ENCODE assay signal across 8 mouse cellular contexts in the genomic region with DNA sequence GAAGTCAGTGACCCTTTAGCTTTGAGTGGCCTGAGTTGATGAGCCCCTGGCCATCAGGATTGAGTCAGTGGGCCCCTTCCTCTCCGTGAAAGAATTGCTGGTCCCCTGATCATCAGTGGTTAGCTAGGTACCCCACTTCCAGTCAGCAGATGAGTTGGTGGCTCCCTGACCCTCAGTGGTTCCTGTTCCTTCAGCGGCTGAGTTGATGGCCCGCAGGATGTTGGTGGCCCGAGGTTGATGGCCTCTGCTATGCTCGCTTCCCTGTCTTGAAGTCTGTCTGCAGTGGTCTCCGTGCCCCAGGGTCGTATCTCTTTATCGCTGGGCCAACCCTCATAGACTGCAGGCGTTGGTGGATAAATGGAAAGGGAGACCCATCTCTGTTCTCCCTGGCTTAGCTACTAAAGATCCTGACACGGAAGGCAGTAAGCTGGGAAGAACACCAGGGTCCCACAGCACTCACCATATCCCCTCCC. TPM values are rescaled to one million over a fixed set of nuclear protein-coding genes. Genes with fewer than 3 reads are reported as not detected.
DNase-seq lines count a peak whose midpoint lies in the region; ATAC-seq lines count a peak whose summit lies in the region.

No protein-coding gene starts in this region.

- H3K9me3 ChIP-seq in lung, embryonic 16.5 days (ENCODE audit: control insufficient read depth, low read length) = no peaks in the 10 kb centered on the region
- no peaks in the 10 kb centered on the region for H3K9me3 ChIP-seq in embryonic facial prominence, embryonic 14.5 days (ENCODE audit: control insufficient read depth, low read length)
- no peaks in the 10 kb centered on the region for H3K9me3 ChIP-seq in hindbrain, embryonic 16.5 days (ENCODE audit: control insufficient read depth, low read length)
- H3K9me3 ChIP-seq in midbrain, embryonic 14.5 days (ENCODE audit: control insufficient read depth, low read length) = no peaks in the 10 kb centered on the region

- DNase-seq in lung, postnatal 36 days = no peak
- no peak for DNase-seq in embryonic facial prominence, embryonic 14.5 days (ENCODE audit: low spot score)
- DNase-seq in midbrain, embryonic 14.5 days = no peak
- DNase-seq in cerebellum, postnatal 14 days = no peak
- no peak for DNase-seq in left cerebral cortex, adult 8-10 months (ENCODE audit: low spot score in 2 of 2)

- ATAC-seq in lung, embryonic 16.5 days (ENCODE audit: low read depth) = no peak
- no peak for ATAC-seq in embryonic facial prominence, embryonic 14.5 days (ENCODE audit: low read depth)
- ATAC-seq in hindbrain, embryonic 16.5 days = no peak
- ATAC-seq in midbrain, embryonic 14.5 days (ENCODE audit: low FRiP score, low TSS enrichment) = peak; percentile 77
- ATAC-seq in monocyte, adult 5-6 weeks (replicated peaks; ENCODE audit: insufficient number of reproducible peaks, low FRiP score, low TSS enrichment, poor library complexity, severe bottlenecking) = no peak; the same call in 1 of the 2 replicates

- no peaks in the 10 kb centered on the region for H3K36me3 ChIP-seq in lung, embryonic 16.5 days (ENCODE audit: control insufficient read depth, insufficient read depth, low read length)
- H3K36me3 ChIP-seq in embryonic facial prominence, embryonic 14.5 days (ENCODE audit: control insufficient read depth, insufficient read depth, low read length) = no peaks in the 10 kb centered on the region
- H3K36me3 ChIP-seq in hindbrain, embryonic 16.5 days (ENCODE audit: control insufficient read depth, insufficient read depth, low read length) = no peaks in the 10 kb centered on the region
- H3K36me3 ChIP-seq in midbrain, embryonic 14.5 days (ENCODE audit: control insufficient read depth, insufficient read depth, low read length) = no peaks in the 10 kb centered on the region

- peak overlapping the region; percentile 56 for H3K4me2 ChIP-seq in lung, embryonic 16.5 days (ENCODE audit: low read depth, low read length)
- peak overlapping the region; percentile 72 for H3K4me2 ChIP-seq in embryonic facial prominence, embryonic 14.5 days (ENCODE audit: low read depth, low read length)
- H3K4me2 ChIP-seq in hindbrain, embryonic 16.5 days (ENCODE audit: low read length) = peak overlapping the region; percentile 80
- peak overlapping the region; percentile 67 for H3K4me2 ChIP-seq in midbrain, embryonic 14.5 days (ENCODE audit: low read length)

- H3K4me3 ChIP-seq in lung, embryonic 16.5 days (ENCODE audit: low read length) = peak overlapping the region; percentile 77
- H3K4me3 ChIP-seq in embryonic facial prominence, embryonic 14.5 days (ENCODE audit: low read depth, low read length) = peak overlapping the region; percentile 72
- peak overlapping the region; percentile 89 for H3K4me3 ChIP-seq in hindbrain, embryonic 16.5 days (ENCODE audit: low read length)
- H3K4me3 ChIP-seq in midbrain, embryonic 14.5 days (replicated peaks; ENCODE audit: low read depth, low read length) = peak overlapping the region; percentile 77

- 2% methylated on average over 10 of the region's 10 CpGs for WGBS in lung, embryonic 16.5 days
- WGBS in embryonic facial prominence, embryonic 14.5 days = 3% methylated on average over 9 of the region's 10 CpGs
- 3% methylated on average over 10 of the region's 10 CpGs for WGBS in hindbrain, embryonic 16.5 days
- WGBS in midbrain, embryonic 14.5 days = 4% methylated on average over 10 of the region's 10 CpGs

- no peaks in the 10 kb centered on the region for H3K27me3 ChIP-seq in lung, embryonic 16.5 days (ENCODE audit: control insufficient read depth, insufficient read depth, low read depth, low read length)
- no peaks in the 10 kb centered on the region for H3K27me3 ChIP-seq in embryonic facial prominence, embryonic 14.5 days (replicated peaks; ENCODE audit: control insufficient read depth, insufficient read depth, low read length)
- H3K27me3 ChIP-seq in hindbrain, embryonic 16.5 days (replicated peaks; ENCODE audit: control insufficient read depth, insufficient read depth, low read length) = no peaks in the 10 kb centered on the region
- no peaks in the 10 kb centered on the region for H3K27me3 ChIP-seq in midbrain, embryonic 14.5 days (ENCODE audit: control insufficient read depth, insufficient read depth, low read length)

- H3K9ac ChIP-seq in lung, embryonic 16.5 days (ENCODE audit: low read length) = peak overlapping the region; percentile 90
- H3K9ac ChIP-seq in embryonic facial prominence, embryonic 14.5 days (ENCODE audit: low read depth, low read length) = peak overlapping the region; percentile 90
- peak overlapping the region; percentile 92 for H3K9ac ChIP-seq in hindbrain, embryonic 16.5 days (ENCODE audit: low read depth, low read length)
- H3K9ac ChIP-seq in midbrain, embryonic 14.5 days (replicated peaks; ENCODE audit: low read length) = peak overlapping the region; percentile 79

- no peak overlapping the region for H3K27ac ChIP-seq in lung, embryonic 16.5 days (ENCODE audit: low read length)
- no peak overlapping the region for H3K27ac ChIP-seq in embryonic facial prominence, embryonic 14.5 days (replicated peaks; ENCODE audit: low read depth, low read length)
- H3K27ac ChIP-seq in hindbrain, embryonic 16.5 days (ENCODE audit: low read depth, low read length) = peak overlapping the region; percentile 54
- H3K27ac ChIP-seq in midbrain, embryonic 14.5 days (replicated peaks; ENCODE audit: low read depth, low read length) = peak overlapping the region; percentile 60; the same call in 1 of the 2 replicates

- H3K4me1 ChIP-seq in lung, embryonic 16.5 days (replicated peaks; ENCODE audit: control insufficient read depth, insufficient read depth, low read length) = 0 out of 2 replicates have a peak, but pooled peaks cover 9% of the 10 kb centered on the region
- H3K4me1 ChIP-seq in embryonic facial prominence, embryonic 14.5 days (ENCODE audit: control insufficient read depth, insufficient read depth, low read length) = peaks cover 13% of the 10 kb centered on the region
- peaks cover 9% of the 10 kb centered on the region; the same call in 1 of the 2 replicates for H3K4me1 ChIP-seq in hindbrain, embryonic 16.5 days (ENCODE audit: control insufficient read depth, insufficient read depth, low read depth, low read length)
- H3K4me1 ChIP-seq in midbrain, embryonic 14.5 days (ENCODE audit: control insufficient read depth, insufficient read depth, low read length) = no peaks in the 10 kb centered on the region

RNA-seq across cellular contexts. Expression of gene Bbs12, which starts 0.4 kb away (rescaled TPM):
- 6.9 and 7.2 TPM in 2 replicates for polyA plus RNA-seq in lung, embryonic 16.5 days (2015; fragmentation: Nextera tagmentation; extraction: Ambion mirVana)
- polyA plus RNA-seq in embryonic facial prominence, embryonic 14.5 days (2014; fragmentation: Nextera tagmentation; extraction: Ambion mirVana) = 7.0 and 9.4 TPM in 2 replicates
- 5.1 and 5.2 TPM in 2 replicates for polyA plus RNA-seq in hindbrain, embryonic 16.5 days (2015; fragmentation: Nextera tagmentation; extraction: Ambion mirVana)
- polyA plus RNA-seq in midbrain, embryonic 14.5 days (2014; fragmentation: Nextera tagmentation; extraction: Ambion mirVana) = 3.9 and 7.0 TPM in 2 replicates
- total RNA-seq in monocyte, adult 5-6 weeks (2017) = 1.4 to 4.5 TPM (median 1.9 TPM) in 3 replicates
- total RNA-seq in left cerebral cortex, adult 8-10 months (2022) = 1 to 10 TPM; 4.1 to 5.2 (median 4.4) TPM

RNA-seq across cellular contexts. Expression of gene Cetn4, which starts 0.6 kb away (rescaled TPM):
- 9.2 and 10.0 TPM in 2 replicates for polyA plus RNA-seq in lung, embryonic 16.5 days (2015; fragmentation: Nextera tagmentation; extraction: Ambion mirVana)
- polyA plus RNA-seq in embryonic facial prominence, embryonic 14.5 days (2014; fragmentation: Nextera tagmentation; extraction: Ambion mirVana) = 2.3 and 3.5 TPM in 2 replicates
- polyA plus RNA-seq in hindbrain, embryonic 16.5 days (2015; fragmentation: Nextera tagmentation; extraction: Ambion mirVana) = 2.5 and 3.3 TPM in 2 replicates
- 0.86 and 1.8 TPM in 2 replicates for polyA plus RNA-seq in midbrain, embryonic 14.5 days (2014; fragmentation: Nextera tagmentation; extraction: Ambion mirVana)
- 2.9 TPM in 1 of 3 replicates, not detected in the others for total RNA-seq in monocyte, adult 5-6 weeks (2017)
- 10 to 100 TPM; 12.1 to 12.7 (median 12.4) TPM for total RNA-seq in left cerebral cortex, adult 8-10 months (2022)

RNA-seq across cellular contexts. Expression of gene Fgf2, which starts 36.2 kb away (rescaled TPM):
- 2.8 and 3.1 TPM in 2 replicates for polyA plus RNA-seq in lung, embryonic 16.5 days (2015; fragmentation: Nextera tagmentation; extraction: Ambion mirVana)
- polyA plus RNA-seq in embryonic facial prominence, embryonic 14.5 days (2014; fragmentation: Nextera tagmentation; extraction: Ambion mirVana) = 5.5 and 6.0 TPM in 2 replicates
- polyA plus RNA-seq in hindbrain, embryonic 16.5 days (2015; fragmentation: Nextera tagmentation; extraction: Ambion mirVana) = 0.55 and 0.60 TPM in 2 replicates
- polyA plus RNA-seq in midbrain, embryonic 14.5 days (2014; fragmentation: Nextera tagmentation; extraction: Ambion mirVana) = 0.53 and 0.66 TPM in 2 replicates
- 0.10 to 0.19 TPM in 2 of 3 replicates, not detected in the other for total RNA-seq in monocyte, adult 5-6 weeks (2017)
- total RNA-seq in left cerebral cortex, adult 8-10 months (2022) = 1 to 10 TPM; 5.5 to 8.1 (median 6.7) TPM

Comparison
In these comparisons a context has a peak if more than half of its experiments do, and no peak if none do; other contexts are left out.
1. H3K27ac ChIP-seq: peak in hindbrain, embryonic 16.5 days (single experiment) and midbrain, embryonic 14.5 days (single experiment); none in lung, embryonic 16.5 days (single experiment) and embryonic facial prominence, embryonic 14.5 days (single experiment).
2. Peak in every context shown above with its lines, with median percentiles within 50 percentile points of each other: H3K4me2 ChIP-seq, H3K4me3 ChIP-seq and H3K9ac ChIP-seq.